Mouse (Mus musculus): ENCODE data around the gene Arhgap24.
"Not testable (repeated sequence)": the region's sequence is repeated elsewhere in the genome, so short reads cannot be mapped to it uniquely, and the experiment has no call there.

Arhgap24 gene

GRCm38 (mm10) chr5:102791273-102791672 lies 310.1 kb downstream of the Arhgap24 start:
- DNase-seq (ENCODE audit: low read depth, low spot score): no peak

- no peak for DNase-seq (ENCODE audit: low read depth, low spot score)
Measured at GRCm38 (mm10) chr5:102793536-102793935, 312.3 kb downstream of the Arhgap24 start.

- DNase-seq (ENCODE audit: low read depth, low spot score): no peak
Measured at GRCm38 (mm10) chr5:102801469-102801868, 320.3 kb downstream of the Arhgap24 start.

DNA sequence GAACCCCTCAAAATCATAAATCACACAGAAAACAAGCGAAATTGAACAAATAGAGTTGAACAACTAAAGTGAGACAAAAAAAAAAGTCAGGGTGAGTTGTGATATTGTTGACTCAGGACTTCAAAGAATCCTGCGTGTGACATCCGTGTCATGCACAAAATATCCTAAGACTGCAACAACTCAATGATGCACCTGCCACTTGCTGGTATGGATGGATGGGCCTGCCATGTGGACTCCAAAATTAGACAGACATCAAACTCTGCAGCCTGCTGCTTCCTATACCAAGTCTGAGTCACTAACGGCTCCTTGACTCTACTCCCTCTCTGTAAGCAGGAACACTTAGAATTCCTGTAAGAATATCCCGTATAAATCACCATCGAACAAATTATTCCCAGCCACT lies 321.6 kb downstream of the Arhgap24 start:
- DNase-seq (ENCODE audit: low read depth, low spot score): no peak

- DNase-seq (ENCODE audit: low read depth, low spot score): no peak
Measured at GRCm38 (mm10) chr5:102803675-102804074, 322.5 kb downstream of the Arhgap24 start.

DNA sequence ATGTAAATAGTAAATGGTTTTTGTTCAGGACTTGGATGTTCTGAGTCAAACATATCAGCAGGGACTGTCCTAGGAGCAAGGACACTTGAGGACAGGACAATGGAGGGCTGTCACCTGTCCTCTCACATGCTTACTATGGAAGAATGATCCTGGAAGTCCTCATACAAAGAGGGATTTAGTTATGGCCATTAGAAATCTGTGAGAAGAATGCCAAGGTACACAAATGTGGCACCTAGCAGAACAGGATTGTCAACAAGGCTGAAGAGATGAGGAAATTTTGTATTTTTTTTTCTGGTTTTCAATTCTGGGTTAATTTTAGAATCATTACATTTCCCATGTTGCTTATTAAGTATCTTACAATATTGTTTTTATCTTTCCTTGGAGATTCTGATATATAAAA lies 326.3 kb downstream of the Arhgap24 start:
- no peak for DNase-seq (ENCODE audit: low read depth, low spot score)

- DNase-seq (ENCODE audit: low read depth, low spot score): no peak
Measured at GRCm38 (mm10) chr5:102810366-102810957, 329.3 kb downstream of the Arhgap24 start.

GRCm38 (mm10) chr5:102813271-102813670 lies 332.1 kb downstream of the Arhgap24 start:
- DNase-seq (ENCODE audit: low read depth, low spot score): no peak

- no peak for DNase-seq (ENCODE audit: low read depth, low spot score)
Measured at GRCm38 (mm10) chr5:102817641-102818040, 336.4 kb downstream of the Arhgap24 start.

DNA sequence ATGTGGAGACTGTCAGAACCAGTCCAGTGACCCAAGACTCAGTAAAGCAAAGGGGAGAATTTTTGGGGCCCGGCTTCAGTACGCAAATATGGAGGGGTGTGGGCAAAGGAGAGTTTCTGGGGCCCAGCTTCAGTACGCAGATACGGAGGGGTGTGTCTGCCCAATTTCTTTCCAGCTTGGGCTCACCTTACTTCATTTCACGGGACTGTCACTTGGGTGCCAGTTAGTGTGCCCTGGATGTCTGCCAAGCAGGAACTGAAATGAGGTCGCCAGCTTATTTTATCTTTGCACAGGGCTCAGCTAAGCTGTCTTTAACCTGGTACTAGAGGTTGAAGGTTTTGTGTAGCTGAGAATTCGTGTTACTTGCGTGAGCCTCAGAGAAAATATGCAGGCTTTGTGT lies 344.3 kb downstream of the Arhgap24 start:
- DNase-seq (ENCODE audit: low read depth, low spot score): no peak

- no peak for DNase-seq (ENCODE audit: low read depth, low spot score)
Measured at GRCm38 (mm10) chr5:102839071-102839470, 357.9 kb downstream of the Arhgap24 start.

DNA sequence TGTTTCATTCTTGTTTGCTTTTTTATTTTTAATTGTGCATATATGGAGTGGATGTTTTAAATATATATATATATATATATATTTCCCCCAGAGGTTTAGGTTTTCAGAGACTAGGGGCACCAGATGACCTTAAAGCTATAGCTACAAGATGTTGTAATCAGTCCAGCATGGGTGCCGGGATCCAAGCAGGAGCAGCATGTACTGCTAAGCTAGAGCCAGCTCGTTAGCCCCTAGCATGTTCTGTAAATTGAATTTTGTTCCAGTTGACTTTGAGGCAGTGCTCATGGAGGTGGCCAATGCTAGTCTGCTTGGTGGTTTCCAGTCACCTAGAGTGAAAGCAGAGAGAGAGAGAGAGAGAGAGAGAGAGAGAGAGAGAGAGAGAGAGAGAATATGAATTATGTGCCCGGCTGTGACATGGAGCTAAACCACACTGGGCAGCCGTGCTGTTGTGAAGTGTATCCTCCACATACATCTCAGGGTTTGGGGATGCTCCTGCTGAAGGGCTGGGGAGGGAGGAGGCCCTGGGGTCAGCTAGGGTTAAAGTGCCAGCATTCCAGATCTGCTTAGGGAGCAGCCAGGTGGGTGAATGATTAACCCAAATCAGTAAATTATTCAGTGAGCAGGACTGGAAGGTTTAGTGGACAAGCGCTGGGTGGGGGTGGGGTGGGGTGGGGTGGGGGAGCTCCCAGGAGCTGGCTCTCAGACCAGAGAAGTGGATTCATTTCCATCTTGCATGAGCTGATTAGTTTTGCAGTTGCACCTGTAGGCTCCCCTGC lies 362.9 kb downstream of the Arhgap24 start:
- DNase-seq (ENCODE audit: low read depth, low spot score): no peak

GRCm38 (mm10) chr5:102844731-102845598 lies 363.8 kb downstream of the Arhgap24 start:
- peak; percentile 70 for DNase-seq (ENCODE audit: low read depth, low spot score)

GRCm38 (mm10) chr5:102845800-102846199 lies 364.6 kb downstream of the Arhgap24 start:
- DNase-seq (ENCODE audit: low read depth, low spot score): no peak

- DNase-seq (ENCODE audit: low read depth, low spot score): no peak
Measured at GRCm38 (mm10) chr5:102847859-102848258, 366.7 kb downstream of the Arhgap24 start.

DNA sequence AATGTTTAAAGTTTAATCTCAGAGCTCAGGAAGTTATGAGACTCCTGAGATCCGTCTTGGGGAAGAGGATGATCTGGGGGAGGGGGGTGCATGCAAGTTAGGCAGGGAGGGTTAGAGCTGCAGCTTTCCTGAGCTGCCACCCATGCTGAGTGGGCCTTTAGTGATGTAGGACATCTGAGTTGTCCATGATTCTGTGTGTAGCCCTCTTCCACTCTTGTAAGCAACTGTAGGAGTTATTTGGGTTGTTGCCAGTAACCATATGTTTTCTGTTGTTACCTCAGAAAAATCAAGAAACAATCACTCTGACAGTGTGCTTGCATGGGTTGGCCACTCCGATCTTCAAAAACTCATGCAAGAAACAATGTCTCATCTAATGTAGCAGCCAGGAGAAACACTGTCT lies 370.6 kb downstream of the Arhgap24 start:
- DNase-seq (ENCODE audit: low read depth, low spot score): no peak

DNA sequence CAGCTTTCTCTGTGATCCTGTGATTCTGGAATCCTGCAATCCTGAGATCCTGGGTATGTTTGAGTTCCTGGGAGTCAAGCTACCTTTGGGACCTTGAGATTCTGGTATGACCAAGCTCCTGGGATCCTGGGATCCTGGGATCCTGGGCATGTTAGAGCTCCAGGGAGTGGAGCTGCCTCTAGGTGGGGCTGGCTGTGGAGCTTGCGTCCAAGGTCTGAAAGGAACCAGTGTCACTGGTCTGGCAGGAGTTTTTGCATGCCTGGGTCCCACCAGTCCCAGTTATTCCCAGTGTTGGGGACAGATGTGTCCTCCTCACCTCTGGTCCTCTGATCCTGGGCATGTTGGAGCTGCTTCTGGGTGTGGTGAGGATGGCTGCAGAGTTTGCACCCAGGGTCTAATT lies 372.6 kb downstream of the Arhgap24 start:
- no peak for DNase-seq (ENCODE audit: low read depth, low spot score)

- no peak for DNase-seq (ENCODE audit: low read depth, low spot score)
Measured at GRCm38 (mm10) chr5:102855805-102856204, 374.6 kb downstream of the Arhgap24 start.

DNA sequence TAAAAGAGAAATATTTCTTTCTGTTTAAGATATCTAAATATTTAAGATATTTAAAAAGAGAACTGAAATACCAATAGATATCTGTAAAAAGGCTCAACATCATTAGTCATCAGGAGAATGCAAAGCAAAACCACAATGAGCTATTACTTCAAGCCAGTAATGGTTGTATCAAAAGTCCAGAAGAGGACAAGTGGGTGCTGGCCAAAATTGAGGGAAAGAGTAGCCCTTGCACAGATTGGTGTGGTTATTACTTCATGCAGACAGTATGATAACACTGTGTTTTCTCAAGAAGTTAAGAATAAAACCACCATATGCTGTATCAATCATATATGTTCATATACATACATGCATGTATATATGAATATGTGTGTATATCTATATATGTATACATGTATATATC lies 376.9 kb downstream of the Arhgap24 start:
- DNase-seq (ENCODE audit: low read depth, low spot score): no peak

GRCm38 (mm10) chr5:102859749-102860148 lies 378.6 kb downstream of the Arhgap24 start:
- DNase-seq (ENCODE audit: low read depth, low spot score): no peak

DNA sequence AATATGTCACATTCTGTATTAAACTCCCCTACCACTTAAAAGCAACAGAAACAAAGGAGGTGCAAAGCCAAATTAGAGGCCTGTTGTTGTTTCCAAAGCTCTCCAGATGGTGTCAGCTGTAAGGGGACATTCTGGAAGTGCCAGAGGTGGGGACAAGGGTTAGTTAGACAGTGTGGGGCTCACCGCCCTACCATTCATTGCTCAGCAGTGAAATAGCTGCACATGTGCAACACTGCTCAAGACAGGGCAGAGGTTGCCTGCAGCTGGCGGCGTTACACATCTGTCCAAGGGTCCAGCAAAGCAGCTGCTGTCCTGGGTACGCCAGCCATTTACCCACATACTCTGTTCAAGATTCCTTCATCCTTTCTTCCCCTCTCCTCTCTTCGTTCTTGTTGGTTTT lies 387.0 kb downstream of the Arhgap24 start:
- no peak for DNase-seq (ENCODE audit: low read depth, low spot score)

DNA sequence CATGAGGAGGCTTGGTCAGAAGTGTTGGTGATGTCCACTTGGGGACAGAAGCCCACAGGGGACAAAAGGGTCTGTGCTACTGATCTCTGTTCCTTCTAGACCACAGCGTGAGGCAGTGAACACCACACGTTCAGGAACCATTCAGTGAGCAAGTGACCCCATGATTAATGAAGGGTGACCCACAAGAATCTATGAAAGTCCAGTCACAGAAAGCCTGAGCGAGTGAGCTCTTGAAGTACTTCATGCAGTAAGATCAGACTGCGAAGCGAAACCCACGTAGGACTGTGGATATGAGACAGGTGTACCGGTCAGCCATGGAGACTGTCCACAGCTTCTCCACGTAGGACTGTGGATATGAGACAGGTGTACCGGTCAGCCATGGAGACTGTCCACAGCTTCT lies 391.8 kb downstream of the Arhgap24 start:
- not testable (repeated sequence) for DNase-seq (ENCODE audit: low read depth, low spot score)

Data from forelimb bud, embryonic 11.5 days (tissue).